Comparison of ENCODE assay signal across 23 mouse cellular contexts in genomic region chr9:31080726-31081125, GRCm38 (mm10).
"Had no signal": no experiment of that assay in that cellular context is flagged by ENCODE, and none has a peak within 500 bp of the region (broad histone marks: within the 10 kb centered on the region; RNA-seq: fewer than 3 reads in every experiment).

No protein-coding gene starts in this region.

- ATAC-seq: intestine, embryonic 15.5 days; liver, postnatal 0 days; midbrain, embryonic 13.5 days had no signal

- H3K9ac ChIP-seq: intestine, embryonic 15.5 days; kidney, embryonic 15.5 days; limb, embryonic 12.5 days; limb, embryonic 15.5 days; liver, embryonic 14.5 days; liver, postnatal 0 days; midbrain, embryonic 13.5 days; neural tube, embryonic 13.5 days had no signal

- H3K27me3 ChIP-seq: intestine, embryonic 15.5 days; neural tube, embryonic 13.5 days had no signal

- DNase-seq: kidney, adult 11 months; kidney, adult 8-10 months; kidney, postnatal 10 days; kidney, postnatal 36 days; left cerebral cortex, postnatal 4 days; liver, postnatal 0 days; right cerebral cortex, adult 18-20 months; right cerebral cortex, postnatal 14 days; right cerebral cortex, postnatal 4 days; thymus, adult 2 months; thymus, postnatal 25 days had no signal

- H3K4me2 ChIP-seq: intestine, embryonic 15.5 days; kidney, embryonic 15.5 days; limb, embryonic 12.5 days; limb, embryonic 15.5 days; liver, embryonic 11.5 days; midbrain, embryonic 13.5 days; neural tube, embryonic 13.5 days had no signal

- H3K4me1 ChIP-seq: intestine, embryonic 15.5 days; limb, embryonic 12.5 days; neural tube, embryonic 13.5 days had no signal

- H3K9me3 ChIP-seq: intestine, embryonic 15.5 days; kidney, embryonic 15.5 days; limb, embryonic 12.5 days; limb, embryonic 15.5 days; megakaryocyte, embryonic 14.5 days; midbrain, embryonic 10.5 days; midbrain, embryonic 13.5 days; neural tube, embryonic 13.5 days had no signal

- H3K27ac ChIP-seq: intestine, embryonic 15.5 days; kidney, embryonic 15.5 days; limb, embryonic 12.5 days; limb, embryonic 15.5 days; liver, embryonic 14.5 days; midbrain, embryonic 10.5 days; midbrain, embryonic 13.5 days; neural tube, embryonic 13.5 days; stomach, postnatal 0 days had no signal

- H3K4me3 ChIP-seq: intestine, embryonic 15.5 days; kidney, embryonic 15.5 days; limb, embryonic 12.5 days; limb, embryonic 15.5 days; megakaryocyte, embryonic 14.5 days; midbrain, embryonic 10.5 days; midbrain, embryonic 13.5 days; myocyte; neural tube, embryonic 13.5 days had no signal

- H3K36me3 ChIP-seq: intestine, embryonic 15.5 days; kidney, embryonic 15.5 days; limb, embryonic 12.5 days; limb, embryonic 15.5 days; midbrain, embryonic 10.5 days; midbrain, embryonic 13.5 days; neural tube, embryonic 13.5 days had no signal
